Mouse (Mus musculus) heart, embryonic 11.5 days (tissue): ENCODE results near the gene Clmn. TPM values are rescaled to one million over a fixed set of nuclear protein-coding genes. Genes with fewer than 3 reads are reported as not detected.
"Not testable (repeated sequence)": the region's sequence is repeated elsewhere in the genome, so short reads cannot be mapped to it uniquely, and the experiment has no call there.

Source experiments
- ATAC-seq: fragments of 200-750 bp; cut with Nextera tagmentation; replicated peaks from 2 replicates; pipeline ENCODE4 v1.8.0; 2017; ENCODE audit warnings: moderate library complexity; ENCODE audit not compliant: insufficient number of reproducible peaks, low FRiP score, low TSS enrichment
- H3K27ac ChIP-seq: fragments of 300-500 bp; sonication (generic); 2 replicates; pipeline ENCODE4 v1.5.1; 2014; ENCODE audit warnings: mild to moderate bottlenecking, low read depth, low read length
- H3K27me3 ChIP-seq: fragments of 300-500 bp; sonication (generic); 2 replicates; pipeline ENCODE4 v1.6.1; 2014; ENCODE audit warnings: mild to moderate bottlenecking, low read length, mixed read lengths; ENCODE audit not compliant: control insufficient read depth, insufficient read depth
- H3K36me3 ChIP-seq: fragments of 300-500 bp; sonication (generic); 2 replicates; pipeline ENCODE4 v1.6.1; 2014; ENCODE audit warnings: mild to moderate bottlenecking, low read length, moderate library complexity, mixed read lengths; ENCODE audit not compliant: control insufficient read depth, insufficient read depth
- H3K4me1 ChIP-seq: fragments of 300-500 bp; sonication (generic); 2 replicates; pipeline ENCODE4 v1.6.1; 2014; ENCODE audit warnings: low read length; ENCODE audit not compliant: control insufficient read depth, insufficient read depth
- H3K4me2 ChIP-seq: fragments of 300-500 bp; sonication (generic); 2 replicates; pipeline ENCODE4 v1.6.1; 2014; ENCODE audit warnings: mild to moderate bottlenecking, moderate library complexity
- H3K4me3 ChIP-seq: fragments of 300-500 bp; sonication (generic); 2 replicates; pipeline ENCODE4 v1.5.1; 2014; ENCODE audit warnings: low read depth, low read length
- H3K9ac ChIP-seq: fragments of 300-500 bp; sonication (generic); 2 replicates; pipeline ENCODE4 v1.6.1; 2014; ENCODE audit warnings: mild to moderate bottlenecking, low read depth, low read length, moderate library complexity
- H3K9me3 ChIP-seq: fragments of 300-500 bp; sonication (generic); replicated peaks from 2 replicates; pipeline ENCODE4 v1.6.1; 2016; ENCODE audit warnings: low read length; ENCODE audit not compliant: control insufficient read depth
- WGBS: fragments of 180-500 bp; shearing (Covaris S2); extraction: QIAGEN DNeasy Blood & Tissue Kit; methylation state at CpG from one replicate; pipeline ENCODE4 v1.1.7; 2014; ENCODE audit not compliant: insufficient replicate concordance; 5-methylcytosine and 5-hydroxymethylcytosine counted together
- polyA plus RNA-seq: library from polyadenylated mRNA; unstranded; fragments of >200 nt; fragmentation: Nextera tagmentation; extraction: Ambion mirVana; gene quantifications from 2 replicates; pipeline ENCODE4 v1.2.1, GENCODE M21; 2014

Clmn gene
- polyA plus RNA-seq, 1 experiment from 2014 or later, result 1.5 TPM

DNA sequence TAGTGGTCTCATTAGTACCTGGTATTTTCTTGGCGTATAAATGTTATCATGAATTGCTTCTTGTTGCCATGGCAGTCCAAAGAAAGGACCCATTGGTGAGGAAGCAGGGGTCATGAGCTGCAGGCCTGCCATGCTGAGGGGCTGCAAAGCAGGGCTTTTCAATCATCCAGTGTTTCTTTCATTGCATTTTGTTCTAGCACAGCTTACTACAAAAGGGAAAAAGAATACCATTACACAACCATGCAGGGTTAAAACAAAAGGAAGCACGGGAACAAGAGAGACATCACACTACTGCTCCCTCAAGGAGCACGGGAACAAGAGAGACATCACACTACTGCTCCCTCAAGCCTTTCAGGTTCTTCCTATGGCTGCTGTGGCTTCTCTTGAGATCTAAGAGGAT is 133.1 kb downstream of the Clmn start:
- Histone ChIP-seq H3K4me2 (no peak overlapping the region), H3K27ac (no peak overlapping the region), H3K27me3 (no peaks in the 10 kb centered on the region), H3K9ac (no peak overlapping the region), H3K4me3 (no peak overlapping the region), H3K4me1 (peaks cover 14% of the 10 kb centered on the region), H3K36me3 (peaks cover 16% of the 10 kb centered on the region), H3K9me3 (no peaks in the 10 kb centered on the region)
- no peak for ATAC-seq
- 79% methylated on average over 3 of the region's 3 CpGs for WGBS

DNA sequence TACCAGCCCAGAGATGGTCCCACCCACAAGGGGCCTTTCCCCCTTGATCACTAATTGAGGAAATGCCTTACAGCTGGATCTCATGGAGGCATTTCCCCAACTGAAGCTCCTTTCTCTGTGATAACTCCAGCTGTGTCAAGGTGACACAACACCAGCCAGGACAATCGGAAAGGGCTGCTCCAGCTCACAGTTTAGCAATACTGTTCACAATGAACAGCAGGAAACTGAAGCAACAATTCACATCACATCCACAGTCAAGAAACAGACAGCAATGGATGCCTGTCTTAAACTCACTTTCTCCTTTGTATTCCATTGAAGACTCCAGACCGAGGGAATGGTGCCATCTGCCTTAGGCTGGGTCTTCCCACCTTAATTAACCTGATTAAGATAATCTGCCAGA is 138.4 kb downstream of the Clmn start:
- H3K9ac ChIP-seq, H3K4me1 ChIP-seq, ATAC-seq, H3K9me3 ChIP-seq, H3K4me3 ChIP-seq, H3K27ac ChIP-seq, H3K4me2 ChIP-seq, H3K27me3 ChIP-seq: not testable (repeated sequence)
- WGBS, result 85% methylated on average over 2 of the region's 2 CpGs
- H3K36me3 ChIP-seq, result peaks cover 29% of the 10 kb centered on the region

DNA sequence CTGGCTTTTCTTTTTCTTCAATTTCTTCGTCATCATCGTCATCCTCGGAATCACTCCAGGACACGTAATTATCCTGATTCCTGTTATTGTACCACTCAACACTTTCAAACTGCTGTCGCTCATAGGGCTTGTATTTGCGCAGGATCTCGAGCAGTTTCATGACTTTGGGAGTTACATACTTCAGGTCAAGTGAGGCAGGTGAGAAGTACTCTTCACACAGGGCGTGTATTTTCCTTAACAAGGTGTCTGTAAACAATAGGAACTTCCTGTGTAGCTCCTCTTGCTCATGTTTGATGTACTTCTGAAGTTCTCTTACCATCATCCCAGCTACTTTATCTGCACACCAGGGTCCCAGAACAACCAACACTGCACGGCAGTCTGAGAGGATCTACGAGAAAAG is 142.8 kb downstream of the Clmn start:
- Histone ChIP-seq H3K27ac (no peak overlapping the region), H3K27me3 (no peaks in the 10 kb centered on the region), H3K4me1 (0 out of 2 replicates have a peak, but pooled peaks cover 3% of the 10 kb centered on the region), H3K9ac (no peak overlapping the region), H3K4me2 (no peak overlapping the region), H3K36me3 (peaks cover 18% of the 10 kb centered on the region), H3K9me3 (no peaks in the 10 kb centered on the region), H3K4me3 (no peak overlapping the region)
- 92% methylated on average over 10 of the region's 10 CpGs for WGBS
- no peak for ATAC-seq

DNA sequence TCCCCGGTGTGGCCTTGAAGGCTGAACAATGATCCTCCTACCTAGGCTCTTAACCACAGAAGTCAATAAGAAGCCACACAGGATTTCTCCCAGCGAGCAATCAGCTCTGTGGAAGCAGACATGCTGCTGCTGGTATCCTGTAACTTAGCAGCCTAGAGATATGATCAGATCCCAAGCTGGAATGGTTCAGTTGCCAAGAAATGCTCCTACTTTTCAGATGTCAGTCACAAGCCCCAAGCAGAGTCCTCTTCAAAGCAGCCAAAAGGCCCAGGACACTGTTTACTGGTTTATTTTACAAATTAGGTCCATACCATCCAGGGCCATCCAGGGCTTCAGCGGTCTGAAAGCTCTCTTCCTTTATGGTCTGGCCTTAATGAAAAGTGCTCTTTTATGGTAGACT is 143.9 kb downstream of the Clmn start:
- Histone ChIP-seq H3K4me2 (no peak overlapping the region), H3K9ac (no peak overlapping the region), H3K27me3 (no peaks in the 10 kb centered on the region), H3K4me3 (no peak overlapping the region), H3K9me3 (no peaks in the 10 kb centered on the region), H3K36me3 (peaks cover 20% of the 10 kb centered on the region), H3K27ac (no peak overlapping the region), H3K4me1 (peaks cover 8% of the 10 kb centered on the region; the same call in 1 of the 2 replicates)
- no peak for ATAC-seq
- 83% methylated on average over 3 of the region's 3 CpGs for WGBS

DNA sequence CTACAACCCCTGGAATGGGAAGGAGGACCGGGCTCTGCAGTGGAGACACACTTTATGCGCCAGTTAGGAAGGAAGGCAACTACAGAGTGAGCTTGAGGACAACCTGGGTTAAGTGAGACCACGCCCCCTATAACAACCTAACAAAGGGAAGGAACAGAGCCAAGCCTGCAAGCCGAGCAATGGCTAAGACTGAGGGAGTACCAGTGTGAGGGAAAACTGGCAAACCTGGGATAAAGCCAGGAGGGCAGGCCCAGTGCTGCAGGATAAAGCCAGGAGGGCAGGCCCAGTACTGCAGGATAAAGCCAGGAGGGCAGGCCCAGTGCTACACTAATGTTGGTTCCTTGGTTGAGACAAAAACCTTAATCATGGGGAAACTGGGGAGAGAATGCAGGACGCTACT is 145.9 kb downstream of the Clmn start:
- no peak overlapping the region for H3K4me2 ChIP-seq
- H3K36me3 ChIP-seq, result peaks cover 21% of the 10 kb centered on the region
- no peak overlapping the region for H3K4me3 ChIP-seq
- H3K4me1 ChIP-seq, result peaks cover 8% of the 10 kb centered on the region; the same call in 1 of the 2 replicates
- no peaks in the 10 kb centered on the region for H3K9me3 ChIP-seq
- ATAC-seq, result no peak
- H3K27me3 ChIP-seq, result no peaks in the 10 kb centered on the region
- WGBS, result 77% methylated on average over 5 of the region's 5 CpGs
- H3K27ac ChIP-seq, result no peak overlapping the region
- no peak overlapping the region for H3K9ac ChIP-seq

DNA sequence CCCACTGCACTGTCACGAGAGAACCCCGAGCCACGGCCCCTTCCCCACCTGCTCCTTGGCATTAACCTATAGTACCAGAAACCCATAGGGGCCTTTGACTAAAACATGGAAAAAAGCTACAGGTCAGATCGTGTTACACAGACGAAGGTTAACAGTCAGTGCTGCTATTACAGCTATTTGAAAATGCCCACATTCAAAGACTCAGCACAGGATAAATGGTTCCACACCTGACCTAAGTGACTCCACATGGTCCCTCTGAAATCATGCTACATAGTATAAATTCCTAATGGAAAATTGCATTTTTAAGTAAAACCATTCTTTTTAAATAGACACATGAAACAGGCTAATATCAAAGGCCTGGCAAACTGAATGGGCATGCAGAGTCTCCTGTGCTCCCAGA is 148.5 kb downstream of the Clmn start:
- H3K27ac ChIP-seq, result no peak overlapping the region
- peaks cover 8% of the 10 kb centered on the region; the same call in 1 of the 2 replicates for H3K4me1 ChIP-seq
- ATAC-seq, result no peak
- H3K9ac ChIP-seq, result no peak overlapping the region
- no peaks in the 10 kb centered on the region for H3K9me3 ChIP-seq
- no peak overlapping the region for H3K4me3 ChIP-seq
- H3K36me3 ChIP-seq, result peaks cover 19% of the 10 kb centered on the region
- H3K27me3 ChIP-seq, result no peaks in the 10 kb centered on the region
- H3K4me2 ChIP-seq, result no peak overlapping the region
- 85% methylated on average over 5 of the region's 5 CpGs for WGBS

DNA sequence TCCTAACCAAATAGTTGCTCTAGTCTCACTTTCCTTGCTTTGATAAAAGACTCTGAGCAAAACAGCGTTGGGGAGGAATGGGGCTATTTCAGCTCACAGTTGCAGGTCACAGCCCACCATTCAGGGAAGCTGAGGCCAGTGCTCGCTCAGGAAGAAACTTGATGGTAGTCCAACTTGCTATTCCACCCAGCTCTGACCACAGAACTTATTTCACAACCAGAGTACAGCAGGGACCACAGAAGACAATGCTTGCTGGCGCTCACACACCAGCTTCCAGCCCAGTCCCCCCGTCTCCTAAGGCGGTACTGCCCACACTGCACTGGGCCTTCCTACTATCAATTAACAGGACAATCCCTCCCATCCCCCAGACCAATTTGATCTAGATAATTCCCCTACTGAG is 149.4 kb downstream of the Clmn start:
- peaks cover 13% of the 10 kb centered on the region for H3K36me3 ChIP-seq
- 85% methylated on average over 5 of the region's 5 CpGs for WGBS
- no peaks in the 10 kb centered on the region for H3K27me3 ChIP-seq
- H3K9ac ChIP-seq, result no peak overlapping the region
- no peak overlapping the region for H3K27ac ChIP-seq
- H3K9me3 ChIP-seq, result no peaks in the 10 kb centered on the region
- H3K4me2 ChIP-seq, result no peak overlapping the region
- no peak overlapping the region for H3K4me3 ChIP-seq
- ATAC-seq, result no peak
- peaks cover 8% of the 10 kb centered on the region; the same call in 1 of the 2 replicates for H3K4me1 ChIP-seq

Other genes starting within 250 kb of the Clmn start
- gene Dicer1, start 113.1 kb downstream of the Clmn start, polyA plus RNA-seq, result 15.3 and 28.8 TPM in 2 replicates
- gene Syne3, start 144.7 kb upstream of the Clmn start, polyA plus RNA-seq, result 0.10 and 0.42 TPM in 2 replicates
- gene Glrx5, start 167.6 kb upstream of the Clmn start, polyA plus RNA-seq, result 214 and 254 TPM in 2 replicates